Mouse (Mus musculus) gastrocnemius, postnatal 36 days (tissue): ENCODE measurements at regions not wholly inside any gene's neighbourhood (a gene's known extent, or its start where the extent isn't known, plus 50 kb on each side); places are given as distances from the start of the nearest gene placed in this dataset.

Source experiments
- DNase-seq, 2 experiments: peaks; one replicate each; pipeline ENCODE4 v3.0.0; 2022
- intact Hi-C: fragments of 180-260 bp; cut with DNase I; formaldehyde crosslinking; loops from one replicate; pipeline ENCODE4 v1.15.1; 2025

DNA sequence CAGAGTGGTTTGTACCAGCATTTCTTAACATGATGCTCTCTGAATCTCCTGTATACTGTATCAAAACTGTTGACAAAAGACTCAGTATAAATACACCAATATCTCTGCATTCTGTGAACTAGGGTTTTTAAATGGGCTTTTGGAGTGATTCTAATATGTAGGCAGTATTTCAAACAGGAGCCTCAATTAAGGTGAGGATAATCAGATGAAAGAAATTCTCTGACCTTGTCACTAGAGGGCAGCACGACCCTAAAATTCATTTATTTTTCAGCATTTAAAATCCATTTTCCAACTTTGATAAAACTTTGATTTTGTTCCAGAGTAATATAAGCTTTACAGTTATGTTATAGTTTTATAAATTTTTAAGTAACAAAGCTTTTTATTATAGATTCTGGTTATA, 114.5 kb downstream of the Rfx6 start:
- no peak for DNase-seq
- intact Hi-C loops, result loop anchor here (5.0 to 10.0 kb wide), 3 partner anchors 235 to 373 kb away; no protein-coding TSS in a partner anchor

GRCm38 (mm10) chr10:51793876-51794275, 116.3 kb downstream of the Rfx6 start:
- DNase-seq, result no peak
- intact Hi-C loops, result loop anchor here (5.0 to 10.0 kb wide), 3 partner anchors 233 to 371 kb away; no protein-coding TSS in a partner anchor

GRCm38 (mm10) chr10:51816626-51817025, 139.1 kb downstream of the Rfx6 start:
- intact Hi-C loops, result no loop called here

DNA sequence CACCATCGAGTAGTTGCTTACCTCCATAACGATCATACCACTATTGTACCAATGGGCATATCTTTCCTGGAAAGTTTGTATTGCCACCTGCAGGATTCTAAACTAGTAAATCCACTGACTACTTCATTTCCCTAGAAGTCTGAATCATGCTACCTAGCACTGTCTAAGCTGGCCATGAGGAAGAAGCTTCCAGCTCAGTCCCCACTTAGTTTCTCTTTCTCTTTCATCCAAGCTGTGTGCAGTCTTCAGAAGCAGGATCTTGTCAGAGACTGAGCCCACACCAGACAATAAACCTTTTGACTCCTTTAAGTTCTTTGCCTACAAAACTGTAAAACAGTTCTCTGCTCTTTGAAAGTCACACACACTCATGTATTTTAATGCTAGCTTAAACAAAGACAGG, 146.3 kb downstream of the Rfx6 start:
- intact Hi-C loops, result no loop called here
- DNase-seq, result no peak

More at GRCm38 (mm10) chr10:51816626-51817025, 139.1 kb downstream of the Rfx6 start:
- DNase-seq, result no peak

DNA sequence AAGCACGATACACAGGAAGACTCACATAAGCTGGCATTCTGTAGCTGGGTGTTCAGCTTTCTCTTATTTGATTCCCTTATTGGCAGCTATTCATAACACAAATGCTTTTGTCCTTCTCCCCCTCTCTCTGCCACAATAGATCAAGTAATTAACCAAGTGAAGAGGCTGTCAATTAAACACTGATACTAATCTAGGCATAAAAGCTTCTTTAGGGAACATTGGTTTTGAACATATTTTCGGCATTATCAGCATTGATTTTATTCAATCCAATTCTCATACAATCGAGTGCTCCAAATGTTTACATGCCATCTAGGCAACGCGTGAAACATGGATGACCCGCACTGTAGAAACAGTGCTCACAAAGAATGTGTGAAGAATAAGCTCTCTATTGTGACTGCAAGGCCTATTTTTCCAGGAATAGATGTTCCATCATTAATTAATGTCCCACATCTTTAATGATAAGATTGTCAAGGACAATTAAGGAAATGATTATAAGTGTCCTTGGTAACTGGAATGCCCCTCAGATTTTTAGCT, 148.9 kb downstream of the Rfx6 start:
- intact Hi-C loops, result no loop called here

GRCm38 (mm10) chr10:51832459-51832858, 154.9 kb downstream of the Rfx6 start:
- intact Hi-C loops, result no loop called here
- DNase-seq, result no peak

More for the DNA sequence above, 148.9 kb downstream of the Rfx6 start:
- no peak for DNase-seq

GRCm38 (mm10) chr10:51843099-51843498, 165.5 kb downstream of the Rfx6 start:
- intact Hi-C loops, result no loop called here
- DNase-seq, result no peak

- intact Hi-C loops, result no loop called here
Observed at GRCm38 (mm10) chr10:51846287-51846686, 168.7 kb downstream of the Rfx6 start.

GRCm38 (mm10) chr10:51869409-51869808, 152.9 kb upstream of the Vgll2 start:
- DNase-seq, result no peak
- intact Hi-C loops, result no loop called here

More at GRCm38 (mm10) chr10:51846287-51846686, 168.7 kb downstream of the Rfx6 start:
- no peak for DNase-seq

DNA sequence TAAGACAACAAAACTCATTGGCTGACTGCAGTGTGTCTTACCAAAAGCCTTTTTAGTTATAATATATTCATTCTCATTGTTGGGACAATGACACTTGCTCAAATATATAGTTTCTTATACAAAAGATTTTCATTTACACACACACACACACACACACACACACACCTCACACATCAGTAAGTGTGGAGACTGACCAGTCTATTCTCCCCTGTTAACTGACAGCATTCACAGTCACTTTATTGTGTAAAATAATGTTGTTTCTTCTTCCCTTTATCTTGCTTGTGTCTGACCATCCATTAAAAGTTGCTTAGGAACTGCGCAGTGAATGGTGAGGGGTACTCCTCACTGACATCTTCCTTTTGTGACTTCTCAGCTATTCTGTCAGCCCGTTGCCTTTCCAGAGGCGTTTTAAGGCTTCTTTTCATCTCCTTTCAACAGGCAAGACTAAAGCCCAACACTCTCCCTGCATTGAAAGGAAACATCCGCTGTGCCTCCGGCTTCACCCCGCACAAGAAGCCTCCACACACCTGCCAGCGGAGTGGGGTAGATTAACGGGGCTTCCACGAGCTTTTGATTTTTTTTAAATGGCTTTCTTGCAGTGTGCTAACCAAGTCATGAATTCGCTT, 111.1 kb upstream of the Vgll2 start:
- intact Hi-C loops, result no loop called here
- DNase-seq, result no peak

DNA sequence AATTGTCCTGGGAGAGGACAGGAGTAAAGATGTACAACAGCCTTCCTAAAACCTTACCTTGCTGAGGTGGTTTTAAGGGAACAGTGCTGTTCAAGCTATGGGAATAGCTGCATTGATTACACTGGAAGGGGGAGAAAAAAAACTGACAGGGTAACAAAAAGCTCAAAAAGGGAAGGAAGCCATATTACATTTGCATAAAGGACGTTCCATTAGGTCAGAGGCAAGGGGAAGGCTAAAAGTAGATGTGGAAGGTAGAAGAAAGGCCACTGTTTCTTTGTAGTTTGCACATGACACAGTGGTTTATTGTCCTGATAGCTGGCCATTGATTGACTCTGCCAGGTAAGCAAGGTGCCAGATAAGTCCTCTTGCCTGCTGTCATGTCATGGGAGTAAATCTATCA, 110.2 kb upstream of the Vgll2 start:
- no peak for DNase-seq
- intact Hi-C loops, result no loop called here

DNA sequence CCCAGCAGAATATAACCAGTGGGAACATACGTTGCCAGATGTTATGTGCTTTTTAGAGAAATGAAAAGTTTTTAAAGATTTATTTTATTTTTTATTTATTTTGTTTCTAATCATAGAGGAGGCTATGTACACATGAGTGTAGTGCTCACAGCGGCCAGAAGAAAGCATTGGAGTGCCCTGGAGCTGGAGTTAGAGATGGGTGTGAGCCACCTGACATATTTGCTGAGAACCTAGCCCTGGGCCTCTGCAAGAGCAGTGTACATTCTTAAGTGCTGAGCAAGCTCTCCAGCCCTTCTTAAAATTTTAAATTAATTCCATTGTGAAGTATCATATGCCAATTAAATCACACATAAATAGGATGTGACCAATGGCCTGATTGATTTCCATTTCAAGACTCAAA, 95.7 kb upstream of the Vgll2 start:
- intact Hi-C loops, result loop anchor here (5.0 kb wide), 1 partner anchor 96 kb away; the partner anchor contains the start of gene Vgll2
- no peak for DNase-seq

DNA sequence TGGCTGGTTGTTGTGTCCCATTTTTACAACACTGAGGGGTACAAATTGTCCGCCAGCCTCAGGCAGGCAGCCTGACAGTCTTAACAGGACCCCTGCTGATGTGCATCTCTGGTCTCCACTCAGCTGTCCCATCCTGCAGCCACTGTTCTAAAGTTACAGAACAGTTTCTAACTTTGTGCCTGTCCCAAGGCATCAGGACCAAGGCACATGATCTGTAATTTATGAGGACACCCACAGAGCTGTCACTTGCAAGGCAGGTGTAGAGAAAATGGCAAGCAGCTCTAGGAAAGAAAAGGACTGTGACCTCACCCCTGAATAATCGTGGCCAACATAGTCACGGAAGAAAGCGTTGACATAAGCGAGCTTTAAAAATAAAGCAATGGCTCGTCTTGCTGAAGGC, 93.0 kb upstream of the Vgll2 start:
- intact Hi-C loops, result loop anchor here (5.0 kb wide), 1 partner anchor 93 kb away; the partner anchor contains the start of gene Vgll2
- DNase-seq, result no peak

- no peak for DNase-seq
- intact Hi-C loops, result loop anchor here (2.0 kb wide), 1 partner anchor 15 kb away; no protein-coding TSS in a partner anchor
Observed at GRCm38 (mm10) chr10:51930266-51930665, 92.0 kb upstream of the Vgll2 start.

- intact Hi-C loops, result loop anchor here (2.0 kb wide), 1 partner anchor 14 kb away; no protein-coding TSS in a partner anchor
- DNase-seq, result peak in 1 of 2 experiments; percentile 23
Observed at GRCm38 (mm10) chr10:51930696-51931095, 91.6 kb upstream of the Vgll2 start.

DNA sequence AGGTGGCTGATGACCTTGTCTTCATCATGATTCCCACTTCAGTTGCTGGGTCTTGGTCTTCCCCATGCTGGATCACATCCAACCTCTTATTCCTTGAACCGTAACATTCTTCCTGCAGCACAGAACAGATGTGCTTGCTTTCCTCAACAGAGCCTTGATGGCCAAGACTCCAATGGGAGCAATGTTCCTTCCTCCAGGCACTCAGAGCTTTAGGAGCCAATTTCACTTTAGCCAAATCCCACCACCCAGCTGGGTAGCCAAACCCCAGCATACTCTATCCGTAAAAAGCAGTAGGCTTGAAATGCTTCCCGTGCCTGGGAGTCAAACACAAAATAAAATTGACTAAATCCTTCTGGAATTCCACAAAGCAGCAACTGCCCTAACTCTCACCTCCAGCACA, 86.8 kb upstream of the Vgll2 start:
- no peak for DNase-seq

DNA sequence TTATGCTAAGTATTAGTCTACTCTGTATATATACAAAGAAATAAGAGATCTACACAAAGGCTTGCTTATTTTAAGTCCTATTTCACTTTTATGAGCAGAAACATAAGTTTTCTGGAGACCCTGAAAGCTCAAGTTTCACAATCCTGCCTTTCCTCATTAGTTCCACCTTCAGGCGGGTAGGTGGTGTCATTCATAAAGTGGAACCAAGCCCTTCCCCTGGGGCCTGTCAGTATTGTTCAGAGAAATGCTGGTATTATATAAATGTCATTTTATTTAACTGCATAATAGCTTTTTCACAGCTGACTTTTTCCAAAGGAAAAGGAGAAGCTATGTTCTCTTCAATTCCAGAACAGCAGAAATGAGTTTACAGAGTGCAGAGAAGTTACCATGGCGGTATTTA, 81.1 kb upstream of the Vgll2 start:
- intact Hi-C loops, result loop anchor here (5.0 kb wide), 1 partner anchor 81 kb away; the partner anchor contains the start of gene Vgll2
- no peak for DNase-seq

More for the DNA sequence above, 86.8 kb upstream of the Vgll2 start:
- intact Hi-C loops, result no loop called here

DNA sequence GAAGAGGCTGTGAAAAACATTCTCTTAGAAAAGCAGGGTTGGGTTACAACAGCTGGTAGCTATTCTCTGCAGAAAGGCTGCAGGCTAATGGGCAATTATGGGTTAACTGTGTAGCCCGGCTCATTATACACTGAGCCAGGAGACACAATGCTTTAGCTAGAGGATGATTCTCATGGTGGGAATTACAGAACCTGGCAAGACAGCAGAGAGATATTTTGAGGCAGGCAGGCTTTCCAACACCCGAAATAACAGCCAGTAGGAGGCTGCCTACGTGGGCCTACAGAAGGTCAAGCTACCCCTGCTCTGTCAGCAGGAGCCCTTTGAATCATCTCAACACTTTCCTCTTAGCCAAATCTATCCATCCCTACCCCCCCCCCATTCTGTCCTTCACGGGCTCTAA, 76.6 kb upstream of the Vgll2 start:
- no peak for DNase-seq
- intact Hi-C loops, result loop anchor here (2.0 kb wide), 1 partner anchor 15 kb away; no protein-coding TSS in a partner anchor

DNA sequence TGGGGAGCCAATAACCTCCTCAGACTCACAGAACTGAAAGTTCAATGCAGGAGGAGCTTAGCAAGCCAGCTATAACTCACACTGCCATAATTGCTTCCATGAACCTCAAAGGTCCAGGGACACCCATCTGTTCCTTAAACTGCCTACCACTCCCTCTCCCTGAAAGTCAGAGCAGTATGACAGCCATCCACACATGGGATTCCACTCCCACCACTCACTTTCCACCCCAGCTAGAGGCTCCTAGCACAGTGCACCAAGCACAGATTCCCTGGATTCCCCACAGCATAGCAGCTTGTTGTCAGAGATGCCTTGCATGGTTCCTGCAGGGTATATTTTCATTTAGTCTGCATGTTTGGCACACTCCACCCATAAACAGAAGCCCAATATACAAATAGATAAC, 76.1 kb upstream of the Vgll2 start:
- intact Hi-C loops, result no loop called here
- DNase-seq, result no peak

GRCm38 (mm10) chr10:51946881-51947280, 75.4 kb upstream of the Vgll2 start:
- intact Hi-C loops, result no loop called here

GRCm38 (mm10) chr10:51950016-51950415, 72.3 kb upstream of the Vgll2 start:
- DNase-seq, result no peak
- intact Hi-C loops, result no loop called here

More at GRCm38 (mm10) chr10:51946881-51947280, 75.4 kb upstream of the Vgll2 start:
- DNase-seq, result no peak

DNA sequence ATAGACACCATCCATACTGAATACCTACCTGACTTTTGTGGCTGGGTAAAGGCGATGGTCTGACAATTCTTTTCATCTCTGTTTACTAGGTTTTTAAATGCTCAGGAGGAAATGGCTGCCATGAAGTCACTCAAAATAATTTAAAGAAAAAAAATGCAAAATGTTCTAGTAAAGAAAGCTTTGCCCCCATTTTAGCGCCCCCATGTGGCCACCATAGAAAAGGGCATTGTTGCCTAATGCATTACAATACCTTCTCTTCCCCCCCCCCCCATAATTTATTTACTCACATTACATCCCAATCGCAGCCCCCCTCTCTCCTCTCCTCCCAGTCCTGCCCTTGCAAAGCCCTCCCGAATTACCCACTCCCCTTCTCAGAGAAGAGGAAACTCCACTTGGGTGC, 70.3 kb upstream of the Vgll2 start:
- intact Hi-C loops, result no loop called here
- no peak for DNase-seq
